Mouse (Mus musculus) E14TG2a.4 (cell line): Measurements from ENCODE around the gene Skil.

Experiments used
- CTCF ChIP-seq: conservative IDR thresholded peaks from 2 replicates; pipeline ENCODE4 v1.5.1; 2014; ENCODE audit warnings: low read length
- NANOG ChIP-seq: IDR thresholded peaks from 2 replicates; pipeline ENCODE4 v1.6.1; 2014; ENCODE audit warnings: borderline replicate concordance, low read length, mixed read lengths

DNA sequence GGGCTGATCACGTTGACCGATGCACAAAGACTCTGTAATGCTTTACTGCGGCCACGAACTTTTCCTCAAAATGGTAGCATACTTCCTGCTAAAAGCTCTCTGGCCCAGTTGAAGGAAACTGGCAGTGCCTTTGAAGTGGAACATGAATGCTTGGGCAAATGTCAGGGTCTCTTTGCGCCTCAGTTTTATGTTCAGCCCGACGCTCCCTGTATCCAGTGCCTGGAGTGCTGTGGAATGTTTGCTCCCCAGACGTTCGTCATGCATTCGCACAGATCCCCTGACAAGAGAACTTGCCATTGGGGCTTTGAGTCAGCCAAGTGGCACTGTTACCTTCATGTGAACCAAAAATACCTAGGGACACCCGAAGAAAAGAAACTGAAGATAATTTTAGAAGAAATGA, 3.1 kb downstream of the Skil start:
- TF ChIP-seq CTCF (no peak), NANOG (no peak)
